Mouse (Mus musculus): ENCODE measurements around the gene Tmem189. TPM values are rescaled to one million over a fixed set of nuclear protein-coding genes. Genes with fewer than 3 reads are reported as not detected.

The Tmem189 gene
- polyA plus RNA-seq, 1 experiment from 2014 or later: 64.6 TPM

DNA sequence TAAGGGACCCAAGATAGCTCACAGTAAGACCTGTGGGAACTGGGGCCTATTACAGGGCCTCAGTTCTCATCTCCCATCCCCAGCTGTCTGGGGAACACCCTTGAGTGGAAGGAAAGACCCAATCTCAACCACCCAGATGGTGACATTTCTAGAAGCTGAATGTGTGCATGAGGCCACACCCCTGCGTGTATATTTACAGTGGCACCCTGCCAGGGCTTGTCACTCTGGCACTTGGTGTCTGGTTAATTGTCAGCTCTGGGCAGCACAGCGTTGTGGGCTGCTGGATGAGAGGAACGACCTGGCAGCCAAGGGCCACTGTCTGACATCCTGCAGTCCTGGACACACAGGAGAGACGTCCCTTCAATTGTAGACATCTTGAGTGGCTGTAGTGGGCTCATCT lies 60.8 kb downstream of the Tmem189 start:
- Histone ChIP-seq H3K9ac (ENCODE audit: low read depth, low read length) (0 out of 2 replicates have a peak overlapping the region, but pooled peaks have one; percentile 6), H3K4me1 (replicated peaks; ENCODE audit: insufficient read depth, low read length) (peaks cover 26% of the 10 kb centered on the region), H3K27ac (0 out of 2 replicates have a peak overlapping the region, but pooled peaks have one; percentile 13), H3K27me3 (ENCODE audit: insufficient read depth, low read length) (no peaks in the 10 kb centered on the region), H3K4me2 (ENCODE audit: low read length) (no peak overlapping the region), H3K36me3 (ENCODE audit: insufficient read depth, low read length) (peaks cover 17% of the 10 kb centered on the region; the same call in 1 of the 2 replicates), H3K4me3 (replicated peaks; ENCODE audit: low read depth, low read length) (no peak overlapping the region), H3K9me3 (replicated peaks; ENCODE audit: low read length) (no peaks in the 10 kb centered on the region)
- TF ChIP-seq CTCF (IDR thresholded peaks at IDR 0.05; ENCODE audit: low read depth): no peak
- ATAC-seq (replicated peaks; ENCODE audit: low FRiP score, low read depth): no peak
- 25% methylated on average over 4 of the region's 4 CpGs for WGBS
- peak; percentile 32 for DNase-seq (ENCODE audit: low spot score)

- H3K4me1 ChIP-seq (replicated peaks; ENCODE audit: insufficient read depth, low read length): peaks cover 26% of the 10 kb centered on the region
- ATAC-seq (replicated peaks; ENCODE audit: low FRiP score, low read depth) (no peak), DNase-seq (ENCODE audit: low spot score) (no peak)
- TF ChIP-seq CTCF (IDR thresholded peaks at IDR 0.05; ENCODE audit: low read depth): no peak
- H3K27me3 ChIP-seq (ENCODE audit: insufficient read depth, low read length): no peaks in the 10 kb centered on the region
- no peak overlapping the region for H3K9ac ChIP-seq (ENCODE audit: low read depth, low read length)
- no peaks in the 10 kb centered on the region for H3K9me3 ChIP-seq (replicated peaks; ENCODE audit: low read length)
- H3K27ac ChIP-seq: no peak overlapping the region
- H3K36me3 ChIP-seq (ENCODE audit: insufficient read depth, low read length): peaks cover 17% of the 10 kb centered on the region; the same call in 1 of the 2 replicates
- 85% methylated on average over 7 of the region's 7 CpGs for WGBS
- no peak overlapping the region for H3K4me2 ChIP-seq (ENCODE audit: low read length)
- H3K4me3 ChIP-seq (replicated peaks; ENCODE audit: low read depth, low read length): no peak overlapping the region
Observed at GRCm38 (mm10) chr2:167627019-167627418, 62.6 kb downstream of the Tmem189 start.

GRCm38 (mm10) chr2:167625670-167626069 lies 64.0 kb downstream of the Tmem189 start:
- Histone ChIP-seq H3K4me3 (replicated peaks; ENCODE audit: low read depth, low read length) (no peak overlapping the region), H3K4me1 (replicated peaks; ENCODE audit: insufficient read depth, low read length) (peaks cover 23% of the 10 kb centered on the region), H3K9me3 (replicated peaks; ENCODE audit: low read length) (no peaks in the 10 kb centered on the region), H3K4me2 (ENCODE audit: low read length) (no peak overlapping the region), H3K9ac (ENCODE audit: low read depth, low read length) (no peak overlapping the region), H3K36me3 (ENCODE audit: insufficient read depth, low read length) (peaks cover 17% of the 10 kb centered on the region; the same call in 1 of the 2 replicates), H3K27me3 (ENCODE audit: insufficient read depth, low read length) (no peaks in the 10 kb centered on the region), H3K27ac (no peak overlapping the region)
- no peak for TF ChIP-seq CTCF (IDR thresholded peaks at IDR 0.05; ENCODE audit: low read depth)
- ATAC-seq (replicated peaks; ENCODE audit: low FRiP score, low read depth) (no peak), DNase-seq (ENCODE audit: low spot score) (no peak)
- 38% methylated on average over 2 of the region's 2 CpGs for WGBS

DNA sequence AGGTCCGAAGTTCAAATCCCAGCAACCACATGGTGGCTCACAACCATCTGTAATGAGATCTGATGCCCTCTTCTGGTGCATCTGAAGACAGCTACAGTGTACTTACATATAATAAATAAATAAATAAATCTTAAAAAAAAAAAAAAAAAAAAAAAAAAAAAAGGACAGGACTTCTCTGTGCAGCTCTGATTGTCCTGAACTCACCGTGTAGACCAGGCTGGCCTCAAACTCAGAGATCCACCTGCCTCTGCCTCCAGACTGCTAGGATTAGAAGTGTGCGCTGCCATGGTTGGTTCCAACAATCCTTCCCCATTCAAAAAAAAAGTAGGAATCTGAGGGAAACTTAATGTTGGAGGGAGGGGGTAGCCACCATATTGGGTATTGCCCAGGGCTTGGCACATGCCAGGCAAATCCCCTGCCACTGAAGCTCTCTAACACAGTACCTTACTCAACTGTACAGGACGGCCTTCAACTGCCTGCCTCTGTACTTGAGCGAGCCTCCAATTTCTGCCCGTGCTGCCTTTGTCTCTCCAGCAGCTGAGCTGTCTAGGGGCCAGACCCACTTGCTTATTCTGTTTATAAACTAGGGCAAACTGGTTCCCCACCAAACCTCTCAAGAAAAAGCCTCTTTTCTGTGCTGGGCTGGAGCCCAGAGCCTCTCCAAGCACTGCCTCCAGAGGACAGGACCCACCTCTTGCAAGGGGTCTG lies 65.1 kb downstream of the Tmem189 start:
- 91% methylated on average over 5 of the region's 6 CpGs for WGBS
- no peak overlapping the region for H3K27ac ChIP-seq

DNA sequence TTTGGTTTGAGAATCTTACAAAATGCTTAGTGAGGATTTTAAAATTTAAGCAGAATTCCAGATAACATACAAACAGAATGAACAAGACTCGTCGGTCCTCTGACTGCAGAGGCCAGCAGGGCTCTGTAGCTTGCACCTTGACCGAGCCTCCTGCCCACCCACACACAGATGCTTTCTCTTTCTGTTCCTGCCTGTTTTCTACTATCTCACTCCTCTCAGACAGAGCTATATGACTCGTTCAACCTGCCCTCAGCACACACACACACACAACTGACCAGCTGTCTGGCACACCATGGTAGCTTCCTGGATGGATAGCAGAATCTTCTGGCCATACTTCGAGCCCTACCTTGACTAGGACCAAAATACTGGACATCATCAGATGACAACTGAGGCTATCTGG lies 66.7 kb downstream of the Tmem189 start:
- peaks cover 9% of the 10 kb centered on the region; the same call in 1 of the 2 replicates for H3K36me3 ChIP-seq (ENCODE audit: insufficient read depth, low read length)
- H3K9ac ChIP-seq (ENCODE audit: low read depth, low read length): no peak overlapping the region
- H3K9me3 ChIP-seq (replicated peaks; ENCODE audit: low read length): no peaks in the 10 kb centered on the region
- H3K4me2 ChIP-seq (ENCODE audit: low read length): no peak overlapping the region
- H3K4me3 ChIP-seq (replicated peaks; ENCODE audit: low read depth, low read length): no peak overlapping the region
- DNase-seq (ENCODE audit: low spot score) (no peak), ATAC-seq (replicated peaks; ENCODE audit: low FRiP score, low read depth) (no peak)
- peak overlapping the region; percentile 4; the same call in 1 of the 2 replicates for H3K27ac ChIP-seq
- no peak for TF ChIP-seq CTCF (IDR thresholded peaks at IDR 0.05; ENCODE audit: low read depth)
- 47% methylated on average over 5 of the region's 5 CpGs for WGBS
- no peaks in the 10 kb centered on the region; the same call in 1 of the 2 replicates for H3K4me1 ChIP-seq (replicated peaks; ENCODE audit: insufficient read depth, low read length)
- no peaks in the 10 kb centered on the region for H3K27me3 ChIP-seq (ENCODE audit: insufficient read depth, low read length)

More for the DNA sequence above, 65.1 kb downstream of the Tmem189 start:
- no peak for DNase-seq (ENCODE audit: low spot score)
- no peak overlapping the region for H3K4me2 ChIP-seq (ENCODE audit: low read length)
- H3K4me3 ChIP-seq (replicated peaks; ENCODE audit: low read depth, low read length): no peak overlapping the region
- no peaks in the 10 kb centered on the region for H3K27me3 ChIP-seq (ENCODE audit: insufficient read depth, low read length)
- peaks cover 17% of the 10 kb centered on the region; the same call in 1 of the 2 replicates for H3K36me3 ChIP-seq (ENCODE audit: insufficient read depth, low read length)
- H3K9ac ChIP-seq (ENCODE audit: low read depth, low read length): no peak overlapping the region
- no peaks in the 10 kb centered on the region for H3K9me3 ChIP-seq (replicated peaks; ENCODE audit: low read length)
- no peak for ATAC-seq (replicated peaks; ENCODE audit: low FRiP score, low read depth)
- TF ChIP-seq CTCF (IDR thresholded peaks at IDR 0.05; ENCODE audit: low read depth): no peak
- peaks cover 12% of the 10 kb centered on the region for H3K4me1 ChIP-seq (replicated peaks; ENCODE audit: insufficient read depth, low read length)

DNA sequence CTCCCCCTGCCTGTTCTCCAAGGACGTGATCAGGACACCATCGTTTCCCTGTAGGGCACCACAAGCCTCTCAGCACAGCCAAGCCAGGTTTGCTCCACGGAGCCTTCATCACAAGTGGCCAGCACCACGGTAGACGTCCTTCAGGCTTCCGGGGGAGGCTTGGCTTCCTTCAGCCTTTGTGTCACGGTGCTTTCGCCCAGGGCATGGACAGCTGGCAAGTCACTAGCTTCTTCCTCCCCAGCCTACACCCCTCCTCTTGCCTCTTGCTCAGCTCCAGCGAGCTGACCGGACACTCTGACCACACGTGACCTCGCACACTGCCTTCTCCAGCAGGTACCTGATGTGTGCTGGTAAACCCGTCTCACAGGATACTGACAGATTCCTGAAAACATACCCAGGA lies 67.3 kb downstream of the Tmem189 start:
- Histone ChIP-seq H3K27me3 (ENCODE audit: insufficient read depth, low read length) (no peaks in the 10 kb centered on the region), H3K4me3 (replicated peaks; ENCODE audit: low read depth, low read length) (no peak overlapping the region), H3K9ac (ENCODE audit: low read depth, low read length) (no peak overlapping the region), H3K4me2 (ENCODE audit: low read length) (no peak overlapping the region), H3K9me3 (replicated peaks; ENCODE audit: low read length) (no peaks in the 10 kb centered on the region), H3K27ac (peak overlapping the region; percentile 4; the same call in 1 of the 2 replicates), H3K36me3 (ENCODE audit: insufficient read depth, low read length) (peaks cover 7% of the 10 kb centered on the region; the same call in 1 of the 2 replicates), H3K4me1 (replicated peaks; ENCODE audit: insufficient read depth, low read length) (no peaks in the 10 kb centered on the region; the same call in 1 of the 2 replicates)
- ATAC-seq (replicated peaks; ENCODE audit: low FRiP score, low read depth) (peak; percentile 41; the same call in 1 of the 2 replicates), DNase-seq (ENCODE audit: low spot score) (peak; percentile 42)
- 37% methylated on average over 13 of the region's 13 CpGs for WGBS
- TF ChIP-seq CTCF (IDR thresholded peaks at IDR 0.05; ENCODE audit: low read depth): no peak
